Mouse (Mus musculus): Measurements from ENCODE around the gene Noc4l.

Gene Noc4l

DNA sequence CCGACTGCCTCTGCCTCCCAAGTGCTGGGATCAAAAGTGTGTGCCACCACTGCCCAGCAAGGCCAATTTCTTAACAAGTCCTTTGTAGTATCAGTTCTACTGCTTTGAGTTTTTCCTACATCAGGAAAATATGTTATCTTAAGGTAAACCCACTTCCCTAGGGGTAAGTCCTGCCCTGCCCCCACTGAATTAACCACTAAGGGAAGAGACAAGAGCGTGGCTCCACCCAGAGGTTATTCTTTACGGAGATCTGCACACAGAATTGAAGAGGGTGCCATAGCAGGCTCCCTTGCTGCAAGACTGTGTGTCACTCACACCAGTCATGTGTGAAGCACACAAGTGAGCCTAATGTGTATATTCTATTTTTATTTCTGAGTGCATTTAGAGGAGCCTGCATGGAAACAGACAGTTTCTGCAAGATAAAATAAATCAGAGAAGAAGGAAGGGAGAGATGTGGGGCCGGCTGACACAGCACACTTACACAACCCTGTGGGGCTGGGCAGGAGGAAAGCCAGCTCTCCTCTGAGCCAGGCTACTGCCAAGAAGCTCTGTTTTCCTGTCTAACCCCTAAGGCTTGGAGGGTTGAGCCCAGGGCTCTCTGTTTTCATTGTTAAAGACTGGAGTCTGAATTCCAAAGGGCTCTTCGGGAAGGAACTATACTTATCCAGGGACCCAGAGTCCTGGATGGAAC, 47.5 kb downstream of the Noc4l start:
- no peaks in the 10 kb centered on the region for H3K9me3 ChIP-seq (ENCODE audit: low read length)
- no peaks in the 10 kb centered on the region for H3K36me3 ChIP-seq (ENCODE audit: insufficient read depth, low read length)
- H3K4me3 ChIP-seq (replicated peaks; ENCODE audit: low read length), result no peak overlapping the region
- TF ChIP-seq NANOG (IDR thresholded peaks at IDR 0.05; ENCODE audit: borderline replicate concordance, low read length) (no peak), CTCF (conservative IDR thresholded peaks at IDR 0.05; ENCODE audit: low read length) (no peak), POU5F1 (IDR thresholded peaks at IDR 0.05; ENCODE audit: borderline replicate concordance, low read length) (no peak)
- H3K27me3 ChIP-seq (ENCODE audit: insufficient read depth, low read length), result peaks cover 11% of the 10 kb centered on the region; the same call in 1 of the 2 replicates
- H3K4me1 ChIP-seq (replicated peaks; ENCODE audit: low read depth, low read length), result no peaks in the 10 kb centered on the region

DNA sequence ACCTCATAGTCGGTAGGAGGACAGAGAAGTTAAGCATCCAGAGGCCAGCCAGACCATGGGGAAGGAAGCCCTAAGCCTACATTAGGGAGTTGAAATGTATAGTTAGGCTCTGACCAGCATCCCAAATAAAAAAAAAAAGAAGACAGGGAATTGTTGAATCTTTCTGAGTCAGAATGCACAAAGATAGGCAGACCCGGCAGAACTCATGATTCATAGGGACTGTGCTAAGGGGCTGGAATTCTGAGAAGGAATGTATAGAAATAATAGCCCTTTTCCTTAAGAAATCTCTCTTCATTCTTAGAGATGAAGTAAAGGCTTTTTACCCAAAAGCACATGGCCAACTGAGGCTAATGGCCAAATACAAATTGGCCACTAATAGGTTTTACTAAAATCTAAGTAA, 48.9 kb downstream of the Noc4l start:
- TF ChIP-seq CTCF (conservative IDR thresholded peaks at IDR 0.05; ENCODE audit: low read length) (no peak), POU5F1 (IDR thresholded peaks at IDR 0.05; ENCODE audit: borderline replicate concordance, low read length) (no peak), NANOG (IDR thresholded peaks at IDR 0.05; ENCODE audit: borderline replicate concordance, low read length) (no peak)
- Histone ChIP-seq H3K27me3 (ENCODE audit: insufficient read depth, low read length) (peaks cover 19% of the 10 kb centered on the region), H3K4me1 (replicated peaks; ENCODE audit: low read depth, low read length) (no peaks in the 10 kb centered on the region), H3K9me3 (ENCODE audit: low read length) (no peaks in the 10 kb centered on the region), H3K36me3 (ENCODE audit: insufficient read depth, low read length) (no peaks in the 10 kb centered on the region), H3K4me3 (replicated peaks; ENCODE audit: low read length) (no peak overlapping the region)

DNA sequence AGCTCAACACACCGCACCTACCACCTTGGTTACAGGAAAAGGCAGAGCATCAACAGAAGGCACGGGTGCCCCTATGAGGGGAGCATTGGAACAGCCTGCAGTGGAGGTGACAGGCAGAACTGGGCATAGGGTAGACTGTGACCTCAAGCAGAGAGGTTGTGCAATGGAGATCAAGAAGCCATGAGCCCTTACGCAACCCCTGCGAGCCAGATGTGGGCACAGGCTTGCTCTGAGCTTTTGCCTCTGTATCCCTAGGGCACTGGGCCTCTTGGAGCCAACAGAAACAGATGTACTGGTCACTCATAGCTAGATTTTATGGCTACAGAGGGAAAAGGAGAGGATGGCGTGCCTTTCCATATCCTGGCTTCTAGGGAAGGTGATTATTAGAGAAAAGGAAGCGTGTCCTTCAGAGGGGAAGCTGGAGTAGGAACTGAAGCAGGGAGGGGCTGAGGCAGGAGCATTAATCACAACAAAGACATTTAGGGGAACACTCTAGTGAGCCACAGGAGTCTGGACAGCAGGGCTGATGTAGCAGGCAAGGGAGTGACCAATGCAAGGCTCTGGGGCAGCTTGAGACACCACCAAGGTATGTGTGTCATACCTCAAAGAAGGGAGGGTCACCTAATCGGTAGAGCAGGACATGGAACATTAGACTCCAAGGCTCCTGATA, 50.1 kb downstream of the Noc4l start:
- Histone ChIP-seq H3K9me3 (ENCODE audit: low read length) (no peaks in the 10 kb centered on the region), H3K4me3 (replicated peaks; ENCODE audit: low read length) (no peak overlapping the region), H3K27me3 (ENCODE audit: insufficient read depth, low read length) (peaks cover 30% of the 10 kb centered on the region), H3K36me3 (ENCODE audit: insufficient read depth, low read length) (no peaks in the 10 kb centered on the region), H3K4me1 (replicated peaks; ENCODE audit: low read depth, low read length) (peaks cover 8% of the 10 kb centered on the region)
- TF ChIP-seq NANOG (IDR thresholded peaks at IDR 0.05; ENCODE audit: borderline replicate concordance, low read length), result no peak
- no peak for TF ChIP-seq CTCF (conservative IDR thresholded peaks at IDR 0.05; ENCODE audit: low read length)
- no peak for TF ChIP-seq POU5F1 (IDR thresholded peaks at IDR 0.05; ENCODE audit: borderline replicate concordance, low read length)

Measured in E14TG2a.4 (cell line).